Mouse (Mus musculus) heart, embryonic 15.5 days (tissue): ENCODE results near the gene Myzap. TPM values are rescaled to one million over a fixed set of nuclear protein-coding genes. Genes with fewer than 3 reads are reported as not detected.
A peak's percentile ranks its signal among the peaks of the same experiment; 100 is the strongest.

Experiments used
- ATAC-seq: fragments of 200-750 bp; cut with Nextera tagmentation; replicated peaks from 2 replicates; pipeline ENCODE4 v1.8.0; 2017; ENCODE audit warnings: low read depth, moderate TSS enrichment; ENCODE audit not compliant: insufficient number of reproducible peaks, insufficient read depth, low FRiP score
- H3K27ac ChIP-seq: fragments of 300-500 bp; sonication (generic); 2 replicates; pipeline ENCODE4 v1.5.1; 2015; ENCODE audit warnings: mild to moderate bottlenecking, inconsistent platforms
- H3K27me3 ChIP-seq: fragments of 300-500 bp; sonication (generic); 2 replicates; pipeline ENCODE4 v1.6.1; 2015; ENCODE audit warnings: inconsistent platforms
- H3K36me3 ChIP-seq: fragments of 300-500 bp; sonication (generic); 2 replicates; pipeline ENCODE4 v1.6.1; 2015; ENCODE audit warnings: mild to moderate bottlenecking, inconsistent platforms
- H3K4me1 ChIP-seq: fragments of 300-500 bp; sonication (generic); replicated peaks from 2 replicates; pipeline ENCODE4 v1.6.1; 2015; ENCODE audit warnings: inconsistent platforms
- H3K4me2 ChIP-seq: fragments of 300-500 bp; sonication (generic); 2 replicates; pipeline ENCODE4 v1.6.1; 2015; ENCODE audit warnings: inconsistent platforms, mild to moderate bottlenecking, moderate library complexity
- H3K4me3 ChIP-seq: fragments of 300-500 bp; sonication (generic); 2 replicates; pipeline ENCODE4 v1.5.1; 2015; ENCODE audit warnings: mild to moderate bottlenecking, inconsistent platforms
- H3K9ac ChIP-seq: fragments of 300-500 bp; sonication (generic); 2 replicates; pipeline ENCODE4 v1.6.1; 2015; ENCODE audit warnings: mild to moderate bottlenecking, inconsistent platforms
- H3K9me3 ChIP-seq: fragments of 300-500 bp; sonication (generic); replicated peaks from 2 replicates; pipeline ENCODE4 v1.6.1; 2016; ENCODE audit warnings: inconsistent platforms
- WGBS: fragments of 180-500 bp; shearing (Covaris S2); methylation state at CpG from one replicate; pipeline ENCODE4 v1.1.7; 2015; ENCODE audit warnings: mixed read lengths; 5-methylcytosine and 5-hydroxymethylcytosine counted together
- polyA plus RNA-seq: library from polyadenylated mRNA; unstranded; fragments of >200 nt; fragmentation: Nextera tagmentation; extraction: Ambion mirVana; gene quantifications from 2 replicates; pipeline ENCODE4 v1.2.1, GENCODE M21; 2015

Gene Myzap
- polyA plus RNA-seq, 1 experiment from 2014 or later, result 148 TPM

DNA sequence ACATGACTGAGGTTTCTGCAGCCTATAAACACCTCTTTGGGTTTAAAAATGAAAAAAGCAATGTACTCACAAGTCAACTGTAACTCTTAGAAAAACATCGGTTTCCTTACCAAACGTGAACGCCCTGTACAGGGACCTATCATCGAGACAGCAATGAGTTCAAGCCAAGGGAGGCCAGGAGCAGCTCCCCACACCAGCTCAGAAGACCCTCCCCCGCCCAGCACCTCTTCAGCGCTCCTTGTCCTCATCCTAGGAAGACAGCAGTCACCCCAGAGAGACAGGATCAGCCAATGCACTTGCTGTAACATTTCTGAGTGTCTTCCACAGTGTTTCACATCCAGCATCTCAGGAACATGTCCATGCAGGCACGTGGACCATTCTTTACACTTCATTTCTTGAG, 113.6 kb downstream of the Myzap start:
- H3K4me3 ChIP-seq, result no peak overlapping the region
- no peaks in the 10 kb centered on the region for H3K27me3 ChIP-seq
- no peak overlapping the region for H3K4me2 ChIP-seq
- no peaks in the 10 kb centered on the region for H3K9me3 ChIP-seq
- peaks cover 94% of the 10 kb centered on the region for H3K36me3 ChIP-seq
- H3K4me1 ChIP-seq, result peaks cover 16% of the 10 kb centered on the region
- ATAC-seq, result no peak
- H3K27ac ChIP-seq, result no peak overlapping the region
- WGBS, result 90% methylated on average over 7 of the region's 7 CpGs
- H3K9ac ChIP-seq, result no peak overlapping the region

DNA sequence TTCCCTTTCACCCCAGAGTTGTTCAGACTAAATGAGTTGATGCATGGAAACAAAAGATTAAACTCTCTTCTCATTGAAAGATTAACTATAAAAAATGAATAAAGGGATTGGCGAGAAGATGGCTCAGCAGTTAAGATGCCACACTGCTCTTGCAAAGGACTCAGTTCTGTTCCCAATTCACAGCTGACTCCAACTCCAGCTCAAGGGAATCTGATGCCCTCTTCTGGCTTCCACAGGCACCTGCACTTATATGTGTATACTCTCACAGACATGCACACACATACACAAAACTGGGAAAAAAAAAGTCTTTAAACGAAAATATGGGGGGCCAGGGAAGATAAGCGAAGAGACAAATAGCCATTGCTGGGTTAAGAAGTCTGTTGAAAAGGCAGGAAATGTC, 115.6 kb downstream of the Myzap start:
- H3K4me1 ChIP-seq, result peaks cover 11% of the 10 kb centered on the region
- H3K36me3 ChIP-seq, result peaks cover 75% of the 10 kb centered on the region
- ATAC-seq, result no peak
- H3K9ac ChIP-seq, result no peak overlapping the region
- H3K9me3 ChIP-seq, result no peaks in the 10 kb centered on the region
- H3K27ac ChIP-seq, result no peak overlapping the region
- no peaks in the 10 kb centered on the region for H3K27me3 ChIP-seq
- WGBS, result 94% methylated on average over 3 of the region's 3 CpGs
- H3K4me3 ChIP-seq, result no peak overlapping the region
- H3K4me2 ChIP-seq, result no peak overlapping the region

GRCm38 (mm10) chr9:71475536-71475935, 116.6 kb downstream of the Myzap start:
- no peak overlapping the region for H3K27ac ChIP-seq
- H3K9me3 ChIP-seq, result no peaks in the 10 kb centered on the region
- H3K36me3 ChIP-seq, result peaks cover 64% of the 10 kb centered on the region
- ATAC-seq, result no peak
- no peak overlapping the region for H3K4me3 ChIP-seq
- no peak overlapping the region for H3K4me2 ChIP-seq
- H3K9ac ChIP-seq, result no peak overlapping the region
- WGBS, result 95% methylated on average over 4 of the region's 4 CpGs
- no peaks in the 10 kb centered on the region for H3K27me3 ChIP-seq
- peaks cover 6% of the 10 kb centered on the region for H3K4me1 ChIP-seq

GRCm38 (mm10) chr9:71467434-71467833, 124.7 kb downstream of the Myzap start:
- Histone ChIP-seq H3K27ac (peak overlapping the region; percentile 42), H3K9me3 (no peaks in the 10 kb centered on the region), H3K9ac (no peak overlapping the region), H3K4me1 (peaks cover 11% of the 10 kb centered on the region), H3K4me2 (no peak overlapping the region), H3K27me3 (no peaks in the 10 kb centered on the region), H3K4me3 (no peak overlapping the region), H3K36me3 (no peaks in the 10 kb centered on the region)
- no peak for ATAC-seq
- WGBS, result 39% methylated on average over 4 of the region's 4 CpGs

GRCm38 (mm10) chr9:71466111-71466510, 126.0 kb downstream of the Myzap start:
- H3K9ac ChIP-seq, result no peak overlapping the region
- H3K27me3 ChIP-seq, result no peaks in the 10 kb centered on the region
- H3K4me2 ChIP-seq, result no peak overlapping the region
- H3K4me3 ChIP-seq, result no peak overlapping the region
- H3K27ac ChIP-seq, result no peak overlapping the region
- no peaks in the 10 kb centered on the region for H3K36me3 ChIP-seq
- no peak for ATAC-seq
- H3K9me3 ChIP-seq, result no peaks in the 10 kb centered on the region
- peaks cover 11% of the 10 kb centered on the region for H3K4me1 ChIP-seq
- 69% methylated on average over 3 of the region's 3 CpGs for WGBS

GRCm38 (mm10) chr9:71463072-71463667, 129.0 kb downstream of the Myzap start:
- 70% methylated on average over 13 of the region's 13 CpGs for WGBS
- no peak for ATAC-seq
- Histone ChIP-seq H3K4me2 (no peak overlapping the region), H3K27ac (no peak overlapping the region), H3K36me3 (no peaks in the 10 kb centered on the region), H3K4me1 (peaks cover 10% of the 10 kb centered on the region), H3K9ac (no peak overlapping the region), H3K4me3 (no peak overlapping the region), H3K27me3 (no peaks in the 10 kb centered on the region), H3K9me3 (no peaks in the 10 kb centered on the region)

DNA sequence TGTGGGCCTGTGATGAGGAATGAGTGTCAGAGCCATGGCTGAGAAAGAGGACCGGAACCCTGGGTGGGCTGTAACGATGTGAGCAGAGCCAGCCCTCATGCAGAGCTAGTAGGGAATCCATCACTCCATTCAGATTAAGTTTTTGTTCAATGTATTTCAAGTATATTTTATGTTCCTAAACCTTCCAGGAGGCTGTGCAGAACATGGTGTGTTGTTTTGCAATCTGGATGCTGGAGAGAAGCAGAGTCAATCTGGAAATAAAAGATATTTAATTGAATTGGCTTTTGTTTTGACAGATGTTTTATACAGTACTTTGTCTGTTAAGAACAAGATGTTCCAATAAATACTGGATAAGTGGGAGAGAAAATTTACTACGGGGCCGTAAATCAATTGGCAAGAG, 135.4 kb downstream of the Myzap start:
- Histone ChIP-seq H3K4me1 (peaks cover 8% of the 10 kb centered on the region; the same call in 1 of the 2 replicates), H3K36me3 (no peaks in the 10 kb centered on the region), H3K27me3 (no peaks in the 10 kb centered on the region), H3K27ac (no peak overlapping the region), H3K9ac (no peak overlapping the region), H3K4me2 (no peak overlapping the region), H3K9me3 (no peaks in the 10 kb centered on the region), H3K4me3 (no peak overlapping the region)
- no peak for ATAC-seq
- 84% methylated on average over 4 of the region's 4 CpGs for WGBS

Other genes with a start within 250 kb of the Myzap start
- 280 and 318 TPM in 2 replicates for gene Polr2m, start 106.4 kb downstream of the Myzap start, polyA plus RNA-seq
- 31.3 and 32.7 TPM in 2 replicates for gene Cgnl1, start 179.2 kb upstream of the Myzap start, polyA plus RNA-seq